Mouse (Mus musculus): Measurements from ENCODE around the gene Cxcl16.

DNA sequence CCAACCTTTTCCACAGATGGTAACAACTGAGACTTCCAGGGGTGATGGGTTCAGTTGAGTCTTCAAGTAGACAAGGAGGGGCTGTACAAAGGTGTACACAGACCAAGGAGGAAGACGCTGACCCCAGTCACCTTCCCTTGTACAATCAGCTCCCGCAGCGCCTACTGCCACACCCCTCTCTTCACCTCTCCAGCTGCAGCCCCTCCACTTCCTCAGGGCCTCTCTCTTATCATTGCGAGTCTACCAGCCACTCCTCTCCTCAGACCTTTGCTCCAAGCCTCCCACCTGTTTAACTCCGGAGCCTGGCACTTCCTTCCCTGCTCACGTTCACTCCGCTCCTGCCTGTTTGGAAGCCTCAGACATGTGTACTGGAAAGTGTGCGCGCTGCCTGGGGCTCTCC lies 45.2 kb upstream of the Cxcl16 start, which contains the start of gene Tm4sf5:
- TF ChIP-seq TCF12 (IDR thresholded peaks at IDR 0.05; ENCODE audit: insufficient read depth, poor library complexity, severe bottlenecking) (no peak), POLR2A (IDR thresholded peaks at IDR 0.05; ENCODE audit: insufficient read length, low read depth) (no peak), MAX (IDR thresholded peaks at IDR 0.05; ENCODE audit: low read depth) (no peak), REST (IDR thresholded peaks at IDR 0.05; ENCODE audit: insufficient read depth, insufficient read length) (no peak), MYOG (IDR thresholded peaks at IDR 0.05; ENCODE audit: control insufficient read depth in 1 of 3, insufficient read depth in 1 of 3, insufficient read length in 2 of 3, low read depth in 2 of 3) (no peak), USF1 (IDR thresholded peaks at IDR 0.05; ENCODE audit: low read depth) (no peak), TCF3 (IDR thresholded peaks at IDR 0.05; ENCODE audit: insufficient read length, low read depth) (no peak), MYOD1 (IDR thresholded peaks at IDR 0.05; ENCODE audit: control insufficient read depth in 1 of 3, insufficient read length in 2 of 3, low read depth in 2 of 3) (no peak)
